In genomic region chr2:80596960-80597359, GRCm38 (mm10) we compare ENCODE assay signal across 19 mouse cellular contexts. TPM values are rescaled to one million over a fixed set of nuclear protein-coding genes. Genes with fewer than 3 reads are reported as not detected.
DNase-seq lines count a peak whose midpoint lies in the region; ATAC-seq and TF ChIP-seq lines count a peak whose summit lies in the region.
"Had no signal": no experiment of that assay in that cellular context is flagged by ENCODE, and none has a peak within 500 bp of the region (broad histone marks: within the 10 kb centered on the region; RNA-seq: fewer than 3 reads in every experiment).

No protein-coding gene starts in this region.

- H3K27ac ChIP-seq in left cerebral cortex, adult 2 months = peak overlapping the region; percentile 81
- H3K27ac ChIP-seq: embryonic facial prominence, embryonic 10.5 days; hindbrain, embryonic 12.5 days; liver, embryonic 13.5 days; lung, embryonic 15.5 days had no signal

- no peak; the same call in none of the 2 replicates for TF ChIP-seq CTCF in left cerebral cortex, adult 2 months (IDR thresholded peaks at IDR 0.05)

- H3K4me3 ChIP-seq in left cerebral cortex, adult 2 months = 0 out of 2 replicates have a peak overlapping the region, but pooled peaks have one; percentile 16
- H3K4me3 ChIP-seq: embryonic facial prominence, embryonic 10.5 days; hindbrain, embryonic 12.5 days; liver, embryonic 13.5 days; lung, embryonic 15.5 days had no signal

- peak; percentile 32; the same call in 1 of the 2 replicates for ATAC-seq in common myeloid progenitor, adult 5-6 weeks (replicated peaks; ENCODE audit: low read depth, poor library complexity, severe bottlenecking)
- ATAC-seq in monocyte, adult 5-6 weeks (replicated peaks; ENCODE audit: insufficient number of reproducible peaks, low FRiP score, low TSS enrichment, poor library complexity, severe bottlenecking) = no peak
- ATAC-seq: forebrain, embryonic 14.5 days; inflammation-experienced regulatory T-cells, adult 6 months had no signal

- peak; percentile 37 to 52 for DNase-seq in frontal cortex, adult 2 months (ENCODE audit: extremely low spot score in 1 of 2, low spot score in 1 of 2)
- DNase-seq in frontal cortex, postnatal 14 days (ENCODE audit: low spot score in 2 of 2) = no peak
- DNase-seq in left cerebral cortex, adult 2 months (ENCODE audit: extremely low spot score in 1 of 2, low spot score in 2 of 2) = no peak
- DNase-seq in left cerebral cortex, postnatal 4 days = no peak
- peak; percentile 28 for DNase-seq in 416B (ENCODE audit: low read depth)
- no peak for DNase-seq in cerebellum, adult 11 months
- DNase-seq: cerebellum, postnatal 25 days; gastrocnemius, postnatal 14 days; kidney, adult 8-10 months; kidney, postnatal 36 days; liver, embryonic 13.5 days; thymus, postnatal 4 days had no signal

- intact Hi-C loops in left cerebral cortex, adult 2 months (cut with DNase I) = no loop called here
- intact Hi-C loops in left cerebral cortex, postnatal 4 days (cut with DNase I) = no loop called here

RNA-seq across cellular contexts. Expression of gene Nckap1, which starts 15.8 kb away (rescaled TPM):
- 219 and 235 TPM in 2 replicates for polyA plus RNA-seq in frontal cortex, adult 2 months (2012; rRNA removed)
- total RNA-seq in left cerebral cortex, adult 2 months (2021) = 100 to 1,000 TPM; 390 to 416 TPM
- 100 to 1,000 TPM; 250 to 254 TPM for total RNA-seq in left cerebral cortex, postnatal 4 days (2021)
- total RNA-seq in common myeloid progenitor, adult 5-6 weeks (2017) = 14.7 and 16.3 TPM in 2 replicates
- total RNA-seq in monocyte, adult 5-6 weeks (2017) = 3.9 to 7.5 TPM (median 5.4 TPM) in 3 replicates

RNA-seq across cellular contexts. Expression of gene Dusp19, which starts 19.9 kb away (rescaled TPM):
- polyA plus RNA-seq in frontal cortex, adult 2 months (2012; rRNA removed) = 14.0 and 14.4 TPM in 2 replicates
- 10 to 100 TPM; 22.3 to 25.9 TPM for total RNA-seq in left cerebral cortex, adult 2 months (2021)
- 10 to 100 TPM; 19.0 to 23.7 TPM for total RNA-seq in left cerebral cortex, postnatal 4 days (2021)
- 8.8 and 9.6 TPM in 2 replicates for total RNA-seq in common myeloid progenitor, adult 5-6 weeks (2017)
- 0.95 to 8.0 TPM (median 4.7 TPM) in 3 replicates for total RNA-seq in monocyte, adult 5-6 weeks (2017)

RNA-seq across cellular contexts. Expression of gene Nup35, which starts 20.1 kb away (rescaled TPM):
- polyA plus RNA-seq in frontal cortex, adult 2 months (2012; rRNA removed) = 22.9 and 28.2 TPM in 2 replicates
- total RNA-seq in left cerebral cortex, adult 2 months (2021) = 10 to 100 TPM; 15.2 to 15.7 TPM
- 10 to 100 TPM; 26.5 to 28.1 TPM for total RNA-seq in left cerebral cortex, postnatal 4 days (2021)
- 42.8 and 48.1 TPM in 2 replicates for total RNA-seq in common myeloid progenitor, adult 5-6 weeks (2017)
- total RNA-seq in monocyte, adult 5-6 weeks (2017) = 17.7 to 27.2 TPM (median 21.5 TPM) in 3 replicates

Comparison
In these comparisons a context has a peak if more than half of its experiments do, and no peak if none do; other contexts are left out.
1. DNase-seq: peak in frontal cortex, adult 2 months (2 of 2) and 416B (single experiment); none in frontal cortex, postnatal 14 days (0 of 2), left cerebral cortex, adult 2 months (0 of 2), left cerebral cortex, postnatal 4 days (single experiment) and cerebellum, adult 11 months (single experiment).
2. RNA of gene Nckap1, which starts 15.8 kb away (total RNA-seq): 390 to 416 TPM in left cerebral cortex, adult 2 months and 250 to 254 TPM in left cerebral cortex, postnatal 4 days; 14.7 to 16.3 TPM in common myeloid progenitor, adult 5-6 weeks and 3.9 to 7.5 TPM in monocyte, adult 5-6 weeks; every median in the first group is over 10 times any median in the second.